Mouse (Mus musculus) embryonic fibroblast, embryonic 13.5 days (primary cell): ENCODE data around the gene Srsf1. TPM values are rescaled to one million over a fixed set of nuclear protein-coding genes. Genes with fewer than 3 reads are reported as not detected.

ENCODE experiments used
- H3K27ac ChIP-seq: 2 replicates; pipeline ENCODE4 v1.5.1; 2012; ENCODE audit warnings: low read length, control low read depth, inconsistent platforms; ENCODE audit not compliant: insufficient read depth
- H3K4me1 ChIP-seq: 2 replicates; pipeline ENCODE4 v1.6.1; 2011; ENCODE audit warnings: low read length; ENCODE audit not compliant: control insufficient read depth, insufficient read depth
- H3K4me3 ChIP-seq: 2 replicates; pipeline ENCODE4 v1.5.1; 2011; ENCODE audit warnings: mild to moderate bottlenecking, control low read depth, low read length; ENCODE audit not compliant: insufficient read depth
- CTCF ChIP-seq: IDR thresholded peaks from 2 replicates; pipeline ENCODE4 v1.5.1; 2011; ENCODE audit warnings: mild to moderate bottlenecking, control low read depth, low read length, moderate library complexity, borderline replicate concordance; ENCODE audit not compliant: insufficient read depth
- POLR2A ChIP-seq: IDR thresholded peaks from 2 replicates; pipeline ENCODE4 v1.6.1; 2011; ENCODE audit warnings: low read depth, mild to moderate bottlenecking, control low read depth, low read length, moderate library complexity
- polyA plus RNA-seq: library from polyadenylated mRNA; stranded (reverse); fragments of >200 nt; gene quantifications from 2 replicates; pipeline ENCODE4 v1.2.4, GENCODE M21; 2011; ENCODE audit warnings: low read depth; ENCODE audit not compliant: missing spikeins, insufficient read length

Gene Srsf1
- polyA plus RNA-seq, 1 experiment, result 361 TPM

DNA sequence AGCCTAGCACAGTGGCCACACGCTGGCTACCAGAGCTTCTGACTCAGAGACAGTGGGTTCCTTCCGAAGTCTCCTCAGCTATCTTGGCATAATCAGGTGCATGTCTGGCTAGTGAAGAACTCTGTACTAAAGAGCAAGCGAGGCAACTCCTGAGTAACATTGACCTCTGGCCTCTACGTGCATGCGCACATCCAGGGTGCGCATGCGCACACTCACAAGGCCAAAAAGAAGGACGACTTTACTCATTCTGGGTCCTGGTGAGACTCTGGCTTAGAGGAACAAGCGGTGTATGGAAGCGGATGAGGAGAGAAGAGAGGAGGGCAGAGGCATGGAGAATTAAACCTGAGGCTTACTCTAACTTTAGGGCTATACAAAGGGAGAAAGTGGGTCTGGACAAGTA, 33.5 kb upstream of the Srsf1 start:
- H3K4me3 ChIP-seq, result no peak overlapping the region

DNA sequence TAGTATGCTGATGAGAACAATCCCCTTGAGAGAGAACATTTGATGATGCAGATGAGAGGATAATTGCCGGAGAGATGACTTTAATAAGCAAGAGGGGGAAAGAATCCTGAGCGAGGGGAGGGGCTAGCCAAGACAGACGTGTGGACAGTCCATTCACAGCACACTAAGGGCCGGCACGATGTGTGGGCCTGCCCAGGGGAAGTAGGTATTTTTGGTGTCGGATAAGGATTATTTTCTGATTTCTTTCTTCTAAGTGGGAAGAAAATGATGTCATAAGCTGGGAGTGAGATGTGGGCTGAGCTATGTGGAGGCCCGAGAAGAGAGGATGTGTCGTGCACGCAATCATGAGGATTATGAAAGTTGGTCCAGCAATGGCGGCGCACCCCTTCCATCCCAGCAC, 32.0 kb upstream of the Srsf1 start:
- H3K27ac ChIP-seq, result no peak overlapping the region
- TF ChIP-seq CTCF (no peak), POLR2A (no peak)
- H3K4me1 ChIP-seq, result no peaks in the 10 kb centered on the region
- H3K4me3 ChIP-seq, result no peak overlapping the region

More for the DNA sequence above, 33.5 kb upstream of the Srsf1 start:
- Histone ChIP-seq H3K27ac (no peak overlapping the region), H3K4me1 (no peaks in the 10 kb centered on the region)
- no peak for TF ChIP-seq POLR2A
- TF ChIP-seq CTCF, result no peak

DNA sequence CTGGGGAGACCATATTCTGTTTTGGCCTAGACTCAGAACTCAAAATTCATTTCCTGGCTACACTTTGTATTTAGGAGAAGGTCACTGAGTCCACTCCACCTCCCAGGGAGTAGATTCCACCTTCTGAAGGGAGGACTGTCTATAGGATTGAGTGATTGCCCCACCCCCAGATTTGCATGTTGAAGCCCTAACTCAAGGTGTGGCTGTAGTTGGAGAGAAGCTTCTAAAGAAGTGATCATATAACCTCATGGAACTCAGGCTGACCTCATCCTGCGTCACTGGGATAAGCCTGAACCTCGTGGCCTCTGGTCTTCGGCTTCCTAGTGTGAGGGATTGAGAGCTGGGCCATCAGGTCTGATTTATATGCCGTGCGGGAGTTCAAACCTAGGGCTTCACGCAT, 31.4 kb upstream of the Srsf1 start:
- H3K27ac ChIP-seq, result no peak overlapping the region
- H3K4me1 ChIP-seq, result no peaks in the 10 kb centered on the region
- H3K4me3 ChIP-seq, result no peak overlapping the region
- TF ChIP-seq CTCF (no peak), POLR2A (no peak)

DNA sequence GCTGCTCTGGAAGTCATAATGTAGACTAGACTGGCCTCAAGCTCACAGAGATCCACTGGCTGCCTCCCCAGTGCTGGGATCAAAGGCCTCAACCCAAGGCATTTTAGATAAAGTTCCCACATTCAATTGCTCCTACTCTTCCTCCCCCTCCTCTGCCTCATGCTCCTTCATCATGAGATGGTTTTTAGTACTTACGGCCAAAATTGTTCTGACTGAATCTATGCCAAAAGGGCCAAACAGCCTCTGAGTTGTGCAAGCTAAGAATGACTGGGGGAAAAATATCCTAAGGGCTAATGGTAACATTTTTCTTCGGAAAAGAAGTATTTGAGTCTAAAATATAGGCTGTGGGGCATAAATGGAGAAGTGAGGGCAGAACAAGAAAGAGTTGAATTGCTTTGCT, 23.2 kb upstream of the Srsf1 start:
- no peak for TF ChIP-seq CTCF
- TF ChIP-seq POLR2A, result no peak
- H3K4me3 ChIP-seq, result no peak overlapping the region
- H3K4me1 ChIP-seq, result no peaks in the 10 kb centered on the region
- no peak overlapping the region for H3K27ac ChIP-seq

DNA sequence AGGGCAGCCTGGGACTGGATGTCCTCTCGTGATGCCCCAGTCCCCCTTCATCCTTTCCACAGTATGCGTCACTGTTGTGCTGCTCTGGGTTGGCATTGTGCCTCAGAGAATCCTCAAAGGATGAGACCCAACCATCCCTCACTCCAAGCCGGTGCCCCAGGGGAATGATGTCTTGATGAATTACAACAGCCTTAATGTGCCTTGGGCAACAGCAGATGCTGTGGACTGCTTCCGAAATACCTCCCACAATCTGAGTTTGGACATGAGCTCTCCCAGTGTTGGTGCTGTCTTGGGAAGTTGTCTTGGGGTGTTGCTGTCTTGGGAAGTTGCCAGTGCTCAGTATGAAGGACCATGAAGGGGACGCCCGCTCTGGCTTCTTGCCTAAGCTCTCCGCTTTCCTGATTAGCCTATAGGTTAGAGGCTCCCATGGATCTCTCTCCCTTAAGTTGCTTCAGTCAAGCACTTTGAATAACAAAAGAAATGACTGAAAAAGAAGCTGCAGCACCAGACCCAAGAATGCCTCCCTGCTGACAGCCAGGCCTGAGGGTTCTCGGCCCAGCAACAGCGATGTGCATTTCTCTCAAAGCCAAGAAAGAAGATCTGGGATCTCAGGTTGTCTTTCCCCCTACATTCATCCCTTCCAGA, 19.7 kb upstream of the Srsf1 start:
- no peak overlapping the region for H3K27ac ChIP-seq
- H3K4me1 ChIP-seq, result no peaks in the 10 kb centered on the region
- TF ChIP-seq CTCF (no peak), POLR2A (no peak)
- no peak overlapping the region for H3K4me3 ChIP-seq

DNA sequence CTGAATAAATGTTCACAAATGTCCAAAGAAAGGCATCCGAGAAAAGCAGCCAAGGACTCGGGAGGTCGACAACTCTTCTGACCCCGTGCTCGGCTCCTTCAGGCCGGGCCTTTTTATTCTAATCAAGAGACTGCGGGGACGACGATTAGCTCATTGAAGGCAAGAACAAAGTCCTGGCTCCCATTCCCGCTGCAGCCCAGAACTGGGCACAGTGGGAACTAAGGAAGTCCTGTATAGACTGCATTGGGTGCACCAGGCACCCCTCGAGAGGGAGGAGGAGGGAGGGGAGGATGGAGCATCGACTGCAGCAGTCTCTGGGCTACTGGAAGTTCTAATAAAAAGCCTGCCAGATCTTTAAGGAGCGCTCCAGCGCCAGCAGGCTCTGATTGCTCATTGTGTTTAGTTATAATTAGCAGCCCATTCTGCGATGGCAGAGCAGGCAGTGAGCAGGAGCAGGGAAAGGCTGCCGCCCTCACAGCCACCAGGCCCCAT, 18.9 kb upstream of the Srsf1 start:
- Histone ChIP-seq H3K4me3 (no peak overlapping the region), H3K4me1 (no peaks in the 10 kb centered on the region), H3K27ac (no peak overlapping the region)
- TF ChIP-seq POLR2A (no peak), CTCF (no peak)

DNA sequence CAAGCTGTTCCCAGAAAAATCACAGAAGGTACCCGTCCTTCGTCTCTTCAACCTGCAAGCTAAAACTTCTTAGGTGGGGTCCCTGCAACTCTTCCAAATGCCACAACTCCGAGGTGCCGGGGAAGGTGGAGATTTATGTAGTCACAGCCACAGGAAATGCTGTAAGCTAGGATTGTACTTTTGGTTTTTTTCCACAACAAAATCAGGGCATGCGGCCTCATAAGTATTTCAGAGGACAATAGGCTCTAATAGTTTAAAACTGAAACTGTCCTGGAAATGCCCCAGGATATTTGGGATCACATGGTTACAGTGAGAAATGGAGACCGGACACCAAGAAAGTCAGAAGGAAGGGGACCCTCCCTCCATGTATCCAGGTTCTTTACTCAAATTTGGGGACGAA, 17.0 kb upstream of the Srsf1 start:
- Histone ChIP-seq H3K4me3 (no peak overlapping the region), H3K4me1 (no peaks in the 10 kb centered on the region), H3K27ac (no peak overlapping the region)
- TF ChIP-seq POLR2A, result no peak
- TF ChIP-seq CTCF, result no peak

DNA sequence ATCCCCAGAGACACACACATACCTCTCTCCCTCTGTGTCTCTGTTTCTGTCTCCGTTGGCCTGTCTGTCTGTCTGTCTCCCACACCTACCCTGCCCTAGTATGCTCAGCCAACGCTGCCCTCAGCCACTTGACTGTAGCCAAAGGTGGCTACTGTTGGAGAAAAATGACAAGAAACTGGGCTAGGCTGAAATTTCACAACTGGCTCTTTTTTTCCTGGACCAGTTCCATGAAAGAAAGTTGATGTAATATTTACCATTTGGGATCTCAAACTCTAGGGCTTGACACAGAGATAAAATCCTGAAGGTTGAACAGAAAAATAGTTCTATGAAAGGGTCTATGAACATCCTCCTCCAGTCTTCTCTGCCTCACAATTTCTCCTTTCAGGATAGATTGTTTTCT, 16.3 kb upstream of the Srsf1 start:
- TF ChIP-seq POLR2A (no peak), CTCF (no peak)
- no peak overlapping the region for H3K27ac ChIP-seq
- no peak overlapping the region for H3K4me3 ChIP-seq
- H3K4me1 ChIP-seq, result no peaks in the 10 kb centered on the region

DNA sequence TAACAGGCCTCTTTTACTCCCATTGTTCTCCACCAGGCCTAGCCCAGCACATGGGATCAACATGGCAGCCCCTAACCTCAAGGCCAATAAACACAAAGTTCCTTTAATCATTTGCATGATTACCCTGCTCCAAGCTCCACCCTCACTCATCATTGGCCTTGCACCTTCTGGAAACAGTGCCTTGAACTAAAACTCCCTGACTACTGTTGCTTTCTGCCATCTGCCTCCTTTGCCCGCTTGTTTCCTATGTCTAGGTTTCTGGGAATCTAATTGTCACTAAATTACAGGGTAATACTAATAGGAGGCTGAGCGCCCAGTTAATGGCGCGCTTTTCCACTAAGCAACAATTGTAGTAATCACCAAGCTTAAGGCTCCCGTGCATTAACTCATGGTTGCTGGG, 15.4 kb upstream of the Srsf1 start:
- no peak for TF ChIP-seq POLR2A
- TF ChIP-seq CTCF, result no peak
- Histone ChIP-seq H3K27ac (no peak overlapping the region), H3K4me1 (no peaks in the 10 kb centered on the region), H3K4me3 (no peak overlapping the region)

DNA sequence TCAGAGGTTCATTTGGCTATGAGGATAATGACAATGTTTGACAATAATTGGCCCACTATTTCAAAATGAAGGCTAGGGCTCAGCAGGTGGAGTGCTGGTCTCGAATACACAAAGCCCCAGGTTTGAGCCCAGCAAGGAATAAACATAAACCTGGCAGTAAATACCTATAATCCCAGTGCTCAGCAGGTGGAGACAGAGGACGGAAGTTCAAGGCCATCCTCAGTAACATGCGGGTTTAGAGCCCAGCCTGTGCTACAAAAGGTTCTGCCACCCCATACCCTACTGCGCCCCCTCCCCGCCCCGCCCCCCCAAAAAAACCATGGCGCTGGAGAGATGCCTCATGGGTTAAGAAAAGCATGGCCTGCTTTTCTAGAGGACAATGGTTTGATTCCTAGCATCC, 11.2 kb upstream of the Srsf1 start:
- Histone ChIP-seq H3K4me1 (no peaks in the 10 kb centered on the region), H3K27ac (no peak overlapping the region), H3K4me3 (no peak overlapping the region)
- TF ChIP-seq CTCF, result no peak
- no peak for TF ChIP-seq POLR2A

DNA sequence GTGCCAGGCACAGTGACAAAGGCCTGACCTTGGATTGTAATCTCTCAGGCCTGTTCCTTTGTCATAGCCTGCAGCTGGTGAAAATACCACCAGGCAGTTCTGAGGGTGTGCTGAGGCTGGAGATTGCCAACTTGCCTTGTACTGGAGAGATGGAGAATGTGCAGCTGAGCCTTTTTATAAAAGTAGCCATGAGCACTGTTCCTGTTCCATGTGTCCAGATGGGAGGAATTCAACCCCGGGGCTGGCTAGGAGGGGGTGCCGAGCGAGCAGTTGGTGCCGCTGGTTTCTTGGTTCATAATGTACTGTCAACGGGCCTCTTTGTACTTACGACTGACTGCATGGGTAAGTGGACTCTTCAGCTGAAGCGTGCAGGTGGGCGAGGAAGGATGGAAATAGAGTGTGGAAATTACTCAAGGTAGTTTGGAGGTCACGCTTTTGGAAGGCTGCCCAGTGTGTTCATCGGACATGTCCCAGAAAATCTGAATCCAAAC, 10.4 kb upstream of the Srsf1 start:
- no peak for TF ChIP-seq POLR2A
- no peak for TF ChIP-seq CTCF
- Histone ChIP-seq H3K4me1 (no peaks in the 10 kb centered on the region), H3K4me3 (no peak overlapping the region), H3K27ac (no peak overlapping the region)
